Comparison of ENCODE assay signal across 7 mouse cellular contexts in genomic region chr11:74723357-74724234, GRCm38 (mm10). TPM values are rescaled to one million over a fixed set of nuclear protein-coding genes. Genes with fewer than 3 reads are reported as not detected.
DNase-seq lines count a peak whose midpoint lies in the region; ATAC-seq lines count a peak whose summit lies in the region.

No protein-coding gene starts in this region.

- peak; percentile 78 for ATAC-seq in limb, embryonic 11.5 days (ENCODE audit: insufficient number of reproducible peaks, low FRiP score, low TSS enrichment, low read depth)
- peak; percentile 86 for ATAC-seq in midbrain, embryonic 14.5 days (ENCODE audit: low FRiP score, low TSS enrichment)

- H3K9ac ChIP-seq in limb, embryonic 11.5 days (ENCODE audit: low read length) = peak overlapping the region; percentile 97
- peak overlapping the region; percentile 92 for H3K9ac ChIP-seq in midbrain, embryonic 14.5 days (replicated peaks; ENCODE audit: low read length)

- H3K27ac ChIP-seq in embryonic facial prominence, embryonic 10.5 days (replicated peaks) = peak overlapping the region; percentile 100
- peak overlapping the region; percentile 96 for H3K27ac ChIP-seq in limb, embryonic 11.5 days (replicated peaks; ENCODE audit: low read depth, low read length)
- peak overlapping the region; percentile 100 for H3K27ac ChIP-seq in midbrain, embryonic 14.5 days (replicated peaks; ENCODE audit: low read depth, low read length)

- no peaks in the 10 kb centered on the region for H3K9me3 ChIP-seq in embryonic facial prominence, embryonic 10.5 days
- H3K9me3 ChIP-seq in limb, embryonic 11.5 days (ENCODE audit: control insufficient read depth, low read length) = no peaks in the 10 kb centered on the region
- no peaks in the 10 kb centered on the region for H3K9me3 ChIP-seq in midbrain, embryonic 14.5 days (ENCODE audit: control insufficient read depth, low read length)

- DNase-seq in adrenal gland, postnatal 10 days = peak; percentile 90
- peak; percentile 91 for DNase-seq in embryonic facial prominence, embryonic 10.5 days (ENCODE audit: low spot score)
- peak; percentile 99 for DNase-seq in heart, adult 11 months
- DNase-seq in kidney, adult 18-20 months = peak; percentile 89
- peak; percentile 86 for DNase-seq in limb, embryonic 11.5 days (ENCODE audit: low spot score)
- DNase-seq in midbrain, embryonic 14.5 days = peak; percentile 92
- peak; percentile 76 to 80 for DNase-seq in spleen, adult 18-20 months

- no peaks in the 10 kb centered on the region for H3K36me3 ChIP-seq in embryonic facial prominence, embryonic 10.5 days (replicated peaks)
- H3K36me3 ChIP-seq in limb, embryonic 11.5 days (ENCODE audit: control insufficient read depth, insufficient read depth, low read length) = no peaks in the 10 kb centered on the region
- H3K36me3 ChIP-seq in midbrain, embryonic 14.5 days (ENCODE audit: control insufficient read depth, insufficient read depth, low read length) = no peaks in the 10 kb centered on the region

- peaks cover 30% of the 10 kb centered on the region for H3K4me1 ChIP-seq in embryonic facial prominence, embryonic 10.5 days
- H3K4me1 ChIP-seq in limb, embryonic 11.5 days (ENCODE audit: control insufficient read depth, insufficient read depth, low read length) = peaks cover 8% of the 10 kb centered on the region
- peaks cover 26% of the 10 kb centered on the region for H3K4me1 ChIP-seq in midbrain, embryonic 14.5 days (ENCODE audit: control insufficient read depth, insufficient read depth, low read length)

- H3K4me2 ChIP-seq in limb, embryonic 11.5 days (ENCODE audit: low read depth, severe bottlenecking) = peak overlapping the region; percentile 66
- peak overlapping the region; percentile 77 for H3K4me2 ChIP-seq in midbrain, embryonic 14.5 days (ENCODE audit: low read length)

- no peaks in the 10 kb centered on the region for H3K27me3 ChIP-seq in embryonic facial prominence, embryonic 10.5 days (replicated peaks; ENCODE audit: low read depth, poor library complexity, severe bottlenecking)
- H3K27me3 ChIP-seq in limb, embryonic 11.5 days (ENCODE audit: control insufficient read depth, insufficient read depth, low read length) = no peaks in the 10 kb centered on the region
- no peaks in the 10 kb centered on the region for H3K27me3 ChIP-seq in midbrain, embryonic 14.5 days (ENCODE audit: control insufficient read depth, insufficient read depth, low read length)

- WGBS in embryonic facial prominence, embryonic 10.5 days = 0% methylated on average over 69 of the region's 75 CpGs
- 0% methylated on average over 49 of the region's 75 CpGs for WGBS in limb, embryonic 11.5 days
- under 1% methylated on average over 59 of the region's 75 CpGs for WGBS in midbrain, embryonic 14.5 days

- H3K4me3 ChIP-seq in embryonic facial prominence, embryonic 10.5 days = peak overlapping the region; percentile 91
- H3K4me3 ChIP-seq in limb, embryonic 11.5 days (ENCODE audit: low read depth, low read length) = peak overlapping the region; percentile 99
- peak overlapping the region; percentile 89 for H3K4me3 ChIP-seq in midbrain, embryonic 14.5 days (replicated peaks; ENCODE audit: low read depth, low read length)

RNA-seq across cellular contexts. Expression of gene Pafah1b1, which starts 0.9 kb away (rescaled TPM):
- total RNA-seq in adrenal gland, postnatal 10 days (2021) = 100 to 1,000 TPM; 145 to 154 TPM
- 48.2 and 52.3 TPM in 2 replicates for polyA plus RNA-seq in embryonic facial prominence, embryonic 10.5 days (2016; fragmentation: Nextera tagmentation; extraction: Ambion mirVana)
- polyA plus RNA-seq in limb, embryonic 11.5 days (2014; fragmentation: Nextera tagmentation; extraction: Ambion mirVana) = 77.5 and 83.3 TPM in 2 replicates
- polyA plus RNA-seq in midbrain, embryonic 14.5 days (2014; fragmentation: Nextera tagmentation; extraction: Ambion mirVana) = 105 and 120 TPM in 2 replicates

RNA-seq across cellular contexts. Expression of gene Mettl16, which starts 47.0 kb away (rescaled TPM):
- total RNA-seq in adrenal gland, postnatal 10 days (2021) = 10 to 100 TPM; 19.3 to 21.3 TPM
- 73.0 and 73.7 TPM in 2 replicates for polyA plus RNA-seq in embryonic facial prominence, embryonic 10.5 days (2016; fragmentation: Nextera tagmentation; extraction: Ambion mirVana)
- polyA plus RNA-seq in limb, embryonic 11.5 days (2014; fragmentation: Nextera tagmentation; extraction: Ambion mirVana) = 51.6 and 54.7 TPM in 2 replicates
- 34.4 and 41.1 TPM in 2 replicates for polyA plus RNA-seq in midbrain, embryonic 14.5 days (2014; fragmentation: Nextera tagmentation; extraction: Ambion mirVana)

Comparison
In these comparisons a context has a peak if more than half of its experiments do, and no peak if none do; other contexts are left out.
1. Peak in every context shown above with its lines: DNase-seq, ATAC-seq, H3K4me3 ChIP-seq and H3K27ac ChIP-seq.